Mouse (Mus musculus): ENCODE measurements around the gene Trappc1.

Gene Trappc1

DNA sequence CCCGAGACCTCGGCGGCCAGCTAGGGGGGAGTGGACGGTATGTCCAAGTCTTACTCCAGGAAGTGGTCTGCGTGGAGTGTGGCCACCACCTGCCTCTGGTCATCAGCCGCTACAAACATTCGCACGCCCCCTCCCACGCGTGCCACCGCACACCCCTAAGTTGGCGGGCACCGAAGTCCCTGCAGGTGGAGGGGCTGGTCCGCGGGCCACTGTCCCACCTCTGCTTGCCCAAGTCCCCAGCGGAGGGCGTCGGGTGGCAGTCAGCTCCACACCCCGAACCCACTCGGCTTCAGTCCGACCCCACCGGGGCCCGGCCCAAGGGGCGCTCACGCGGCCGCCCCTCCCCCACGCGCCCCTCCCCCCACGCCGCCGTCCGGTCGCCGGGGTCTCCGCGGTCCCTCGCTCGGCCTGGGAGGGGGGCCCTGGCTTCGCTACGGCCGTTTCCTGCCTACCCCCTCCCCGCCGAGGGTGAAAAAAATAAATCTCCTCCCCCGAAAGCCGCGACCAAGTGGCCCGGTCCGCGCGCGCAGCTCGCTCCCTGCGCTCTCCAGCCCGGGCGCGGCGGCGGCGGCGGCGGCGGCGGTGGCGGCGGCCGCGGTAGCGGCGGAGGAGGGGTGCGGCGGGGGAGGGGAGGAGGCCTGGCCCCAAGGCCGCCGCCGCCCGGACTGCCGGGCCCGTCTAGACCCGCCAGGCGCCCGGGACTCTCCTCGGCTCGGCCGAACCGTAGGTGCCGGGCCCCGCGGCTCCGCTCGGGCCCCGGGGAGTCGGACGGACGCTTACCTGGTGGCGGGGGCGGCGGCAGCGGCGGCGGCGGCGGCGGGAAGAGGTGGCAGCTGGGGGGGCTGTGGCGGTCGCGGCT is 44.8 kb downstream of the Trappc1 start:
- intact Hi-C loops (cut with DNase I) = no loop called here

DNA sequence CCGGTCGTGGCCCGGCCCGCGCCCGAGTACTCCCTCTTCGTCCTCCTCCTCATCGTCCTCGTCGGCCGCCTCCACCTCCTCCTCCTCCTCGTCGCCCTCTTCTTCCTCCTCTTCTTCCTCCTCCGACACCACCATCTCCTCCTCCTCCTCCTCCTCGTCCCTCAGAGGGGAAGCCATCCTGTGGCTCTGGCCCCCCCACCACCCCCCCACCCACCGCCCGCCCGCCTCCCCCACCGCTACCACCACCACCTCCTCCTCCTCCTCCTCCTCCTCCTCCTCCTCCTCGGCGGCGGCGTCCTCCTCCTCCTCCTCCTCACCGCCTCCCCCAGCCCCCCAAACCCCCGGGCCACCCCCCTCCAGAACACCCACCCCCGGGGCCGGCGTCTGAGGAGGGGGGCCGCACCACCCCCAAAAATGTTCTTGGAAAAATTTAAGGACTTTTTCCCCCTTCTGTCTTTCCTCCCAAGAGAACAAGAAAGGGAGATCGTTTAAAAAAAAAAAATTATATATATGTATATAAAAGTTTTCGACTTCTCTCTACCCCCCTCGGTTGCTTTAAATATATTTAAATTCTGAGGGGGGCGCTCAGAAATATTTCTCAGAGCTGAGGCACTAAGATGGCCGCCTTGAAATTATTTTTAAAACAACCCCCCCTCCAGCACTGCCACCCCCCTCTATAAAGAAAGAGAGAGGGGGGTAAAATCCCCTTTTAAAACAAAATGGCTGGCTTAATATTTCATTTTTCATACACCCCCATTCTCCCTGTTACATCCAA is 45.6 kb downstream of the Trappc1 start, which contains the start of gene Chd3:
Chd3 (minus strand) TSS at position 192 of the 775 bp plus-strand sequence.
- intact Hi-C loops (cut with DNase I) = no loop called here

DNA sequence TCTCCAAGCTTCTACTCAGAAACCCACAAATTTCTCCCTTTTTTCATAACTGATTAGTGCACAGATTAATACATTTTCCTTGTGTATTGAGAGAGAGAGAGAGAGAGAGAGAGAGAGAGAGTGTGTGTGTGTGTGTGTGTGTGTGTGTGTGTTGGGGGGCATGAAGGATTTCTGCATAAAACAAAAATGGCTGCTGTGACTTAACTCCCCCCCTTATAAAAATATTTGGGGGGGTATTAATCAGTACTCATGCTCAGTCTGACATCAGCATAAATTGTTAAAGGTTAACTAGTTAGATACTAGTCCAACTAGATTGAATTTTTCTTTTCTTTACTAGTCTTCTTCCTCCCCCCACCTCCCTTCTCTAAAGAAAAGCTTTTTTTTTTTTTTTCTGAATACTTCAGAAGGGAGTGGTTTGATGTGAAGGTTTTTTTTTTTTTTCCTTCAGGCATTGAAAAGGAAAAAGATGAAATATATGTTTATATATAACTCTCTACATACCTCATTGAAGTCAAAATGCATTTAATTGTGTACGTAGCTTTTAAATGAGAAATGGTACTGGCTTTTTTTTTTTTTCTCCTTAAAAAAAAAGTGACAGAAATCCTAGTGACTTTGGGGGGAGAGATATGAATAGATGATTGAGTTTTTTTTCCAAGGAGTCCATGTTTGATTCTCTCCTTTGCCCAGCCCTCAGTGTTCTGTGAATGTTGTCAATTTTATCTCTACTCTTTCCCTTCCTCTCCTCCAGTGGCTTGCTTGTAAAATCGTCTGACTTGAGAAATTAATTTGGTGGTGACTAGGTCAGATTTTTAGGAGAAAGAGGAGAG is 46.4 kb downstream of the Trappc1 start:
- intact Hi-C loops (cut with DNase I) = loop anchor here (5.0 kb wide), 1 partner anchor 38 kb away; no protein-coding TSS in a partner anchor

DNA sequence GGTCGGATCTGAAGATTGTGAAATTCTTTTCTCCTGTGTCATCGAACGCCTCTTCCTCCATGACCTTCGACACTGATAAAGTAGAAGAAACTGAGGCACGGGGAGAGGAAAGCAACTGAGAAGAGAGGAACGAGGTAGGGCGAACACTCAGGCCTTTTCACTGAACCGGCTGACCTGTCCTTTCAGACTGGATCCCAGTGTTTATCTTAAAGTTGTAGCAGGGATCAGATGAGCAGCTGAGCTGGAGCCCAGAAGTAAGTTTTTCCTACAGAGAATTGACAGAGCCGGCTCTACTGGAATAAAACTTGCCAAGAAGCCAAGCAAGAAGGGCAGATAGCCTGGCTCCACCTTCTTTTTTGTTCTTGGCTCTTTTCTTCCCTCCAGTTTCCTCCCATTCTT is 47.0 kb downstream of the Trappc1 start:
- intact Hi-C loops (cut with DNase I) = loop anchor here (5.0 kb wide), 1 partner anchor 39 kb away; no protein-coding TSS in a partner anchor

DNA sequence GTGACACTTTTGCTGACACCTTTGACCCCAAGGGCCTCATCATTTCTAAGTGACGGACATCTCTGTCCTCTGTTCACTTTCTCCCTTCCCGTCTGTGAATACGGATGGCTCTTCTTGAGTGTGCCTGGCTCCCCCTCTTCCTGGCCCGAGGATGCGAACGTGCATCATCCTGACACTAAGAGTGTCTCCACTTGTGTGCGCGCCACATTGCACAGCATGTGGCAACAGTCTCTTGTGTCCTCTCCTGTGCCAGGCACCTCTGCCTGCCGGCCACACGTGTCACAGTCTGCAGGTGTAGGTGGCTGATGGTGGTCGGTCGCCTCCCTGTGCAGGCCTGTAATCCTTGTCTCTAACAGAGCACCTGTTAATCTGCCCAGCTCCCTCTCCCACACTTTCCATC is 47.8 kb downstream of the Trappc1 start:
- intact Hi-C loops (cut with DNase I) = loop anchor here (5.0 kb wide), 1 partner anchor 39 kb away; no protein-coding TSS in a partner anchor

DNA sequence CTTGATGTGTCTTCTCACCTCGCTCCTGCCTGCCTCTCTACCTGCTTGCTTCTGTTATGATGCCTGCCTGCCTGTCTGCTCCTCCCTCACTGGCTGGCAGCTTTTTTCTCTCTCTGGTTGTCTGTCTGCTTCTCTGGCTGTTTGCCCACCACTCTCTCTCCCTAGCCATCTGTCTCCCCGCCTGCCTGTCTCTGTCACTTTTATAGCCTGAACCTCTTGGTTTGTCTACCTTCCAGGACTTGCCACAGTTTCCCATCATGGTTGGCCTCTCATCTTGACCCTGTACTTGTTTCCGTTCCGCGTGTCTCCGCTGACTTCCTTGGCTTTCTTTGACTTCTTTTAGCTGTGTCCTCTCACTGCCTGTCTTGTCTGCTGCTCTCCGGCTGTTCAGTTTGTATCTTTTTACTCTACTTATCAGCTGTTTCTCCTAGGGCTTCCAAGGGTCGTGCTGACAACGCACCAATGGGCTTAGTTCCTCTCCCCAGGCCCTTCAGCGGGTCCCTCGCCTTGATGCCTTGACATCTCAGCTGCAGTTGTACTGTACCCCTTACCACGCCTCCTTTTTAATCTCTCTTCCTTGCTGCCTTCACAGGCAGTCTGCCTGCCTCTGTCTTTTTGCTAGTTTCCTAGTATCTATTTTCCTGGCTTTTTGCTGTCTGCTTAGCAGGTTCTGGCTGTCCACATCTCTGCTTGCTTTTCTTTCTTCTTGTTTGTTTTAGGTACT is 48.4 kb downstream of the Trappc1 start:
- intact Hi-C loops (cut with DNase I) = loop anchor here (5.0 kb wide), 1 partner anchor 40 kb away; no protein-coding TSS in a partner anchor

DNA sequence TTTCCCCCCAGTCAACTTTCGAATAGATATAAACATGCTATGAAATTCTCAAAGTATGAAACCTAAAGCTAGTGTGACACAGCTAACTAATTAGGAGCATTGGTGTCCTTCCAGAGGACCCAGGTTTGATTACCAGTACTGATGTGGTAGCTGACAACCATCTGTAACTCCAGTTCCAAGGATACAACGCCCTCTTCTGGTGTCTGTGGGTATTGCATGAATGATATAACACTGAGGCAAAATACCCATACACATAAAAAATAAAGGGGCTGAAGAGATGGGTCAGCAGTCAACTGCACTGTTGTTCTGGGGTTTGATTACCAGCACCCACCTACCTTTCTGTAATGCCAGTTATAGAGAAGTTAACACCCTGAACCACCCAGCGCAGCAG is 49.0 kb downstream of the Trappc1 start:
- intact Hi-C loops (cut with DNase I) = loop anchor here (5.0 kb wide), 1 partner anchor 40 kb away; no protein-coding TSS in a partner anchor

DNA sequence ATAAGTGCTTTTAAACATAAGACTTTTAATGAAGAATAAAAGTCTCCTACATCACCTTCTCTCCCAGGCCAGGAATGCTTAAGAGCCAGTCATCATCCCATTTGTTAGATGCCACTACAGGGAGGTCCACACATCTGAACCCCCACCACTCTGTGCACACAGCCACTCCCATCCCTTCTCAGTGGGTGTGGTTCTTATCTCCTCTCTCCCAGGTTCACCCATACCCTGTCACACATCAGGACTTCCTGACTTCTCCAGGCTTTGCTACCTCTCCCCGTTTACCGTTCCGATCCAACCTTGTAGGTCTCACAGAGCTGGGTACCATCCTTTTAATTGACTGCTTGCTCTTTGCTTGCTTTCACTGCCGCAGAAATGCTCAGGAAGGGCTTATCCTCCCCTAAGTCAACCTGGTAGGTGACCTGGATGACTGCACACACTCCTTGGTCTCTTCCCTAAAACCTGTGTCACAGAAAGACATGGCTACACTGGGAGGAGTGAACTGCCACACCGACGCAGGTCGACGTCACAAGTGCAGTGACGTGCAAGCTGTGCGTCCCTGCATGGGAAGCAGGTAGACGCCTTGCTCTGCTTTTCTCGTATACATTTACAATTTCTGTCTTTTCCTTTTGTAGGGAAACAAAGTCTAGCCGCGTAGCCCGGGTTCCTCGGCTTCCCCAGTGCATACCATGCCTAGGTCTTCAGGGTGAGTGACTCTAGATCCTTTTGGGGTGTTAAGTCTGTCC is 49.6 kb downstream of the Trappc1 start:
- intact Hi-C loops (cut with DNase I) = loop anchor here (5.0 kb wide), 1 partner anchor 41 kb away; no protein-coding TSS in a partner anchor
